Mouse (Mus musculus) cortical plate, adult 2 months (tissue): ENCODE measurements at regions not wholly inside any gene's neighbourhood (a gene's known extent, or its start where the extent isn't known, plus 50 kb on each side); places are given as distances from the start of the nearest gene placed in this dataset.
A peak's percentile ranks its signal among the peaks of the same experiment; 100 is the strongest.

ENCODE experiments used
- H3K27ac ChIP-seq: fragments of 200-500 bp; 2 replicates; pipeline ENCODE4 v1.5.1; 2012; ENCODE audit warnings: low read length, control low read depth, inconsistent platforms; ENCODE audit not compliant: insufficient read depth
- H3K4me1 ChIP-seq: fragments of 200-500 bp; 2 replicates; pipeline ENCODE4 v1.6.1; 2011; ENCODE audit warnings: low read length; ENCODE audit not compliant: control insufficient read depth, insufficient read depth
- H3K4me3 ChIP-seq: fragments of 200-500 bp; 2 replicates; pipeline ENCODE4 v1.5.1; 2011; ENCODE audit warnings: mild to moderate bottlenecking, low read length, control low read depth; ENCODE audit not compliant: insufficient read depth
- CTCF ChIP-seq: fragments of 200-500 bp; IDR thresholded peaks from 2 replicates; pipeline ENCODE4 v1.5.1; 2011; ENCODE audit warnings: mild to moderate bottlenecking, control low read depth, low read length; ENCODE audit not compliant: insufficient read depth; ENCODE audit errors: extremely low read depth
- POLR2A ChIP-seq: fragments of 200-500 bp; IDR thresholded peaks from 2 replicates; pipeline ENCODE4 v1.6.1; 2011; ENCODE audit warnings: mild to moderate bottlenecking, low read length, control low read depth; ENCODE audit not compliant: insufficient read depth; ENCODE audit errors: extremely low read depth

DNA sequence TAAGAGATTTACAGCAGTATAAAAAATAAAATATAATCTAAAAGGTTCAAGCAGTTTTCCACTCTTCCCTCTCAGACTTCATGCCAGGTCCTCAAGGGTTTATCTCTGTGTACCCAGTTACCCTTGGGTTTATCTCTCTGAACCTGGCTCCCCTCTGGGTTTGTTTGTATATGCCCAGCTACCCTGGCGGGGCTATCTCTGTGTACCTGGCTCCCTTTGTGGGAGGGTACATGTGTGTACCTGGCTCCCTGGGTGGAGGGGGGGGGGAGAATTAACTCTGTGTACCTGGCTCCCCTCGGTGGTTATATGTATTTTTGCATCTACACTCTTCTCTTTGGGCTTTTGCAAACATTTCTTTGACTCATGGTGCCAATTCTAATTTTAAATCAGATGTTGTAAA is 178.4 kb downstream of the Tmem182 start:
- TF ChIP-seq POLR2A (no peak), CTCF (no peak)
- H3K4me1 ChIP-seq: no peaks in the 10 kb centered on the region
- H3K27ac ChIP-seq: no peak overlapping the region
- H3K4me3 ChIP-seq: no peak overlapping the region

DNA sequence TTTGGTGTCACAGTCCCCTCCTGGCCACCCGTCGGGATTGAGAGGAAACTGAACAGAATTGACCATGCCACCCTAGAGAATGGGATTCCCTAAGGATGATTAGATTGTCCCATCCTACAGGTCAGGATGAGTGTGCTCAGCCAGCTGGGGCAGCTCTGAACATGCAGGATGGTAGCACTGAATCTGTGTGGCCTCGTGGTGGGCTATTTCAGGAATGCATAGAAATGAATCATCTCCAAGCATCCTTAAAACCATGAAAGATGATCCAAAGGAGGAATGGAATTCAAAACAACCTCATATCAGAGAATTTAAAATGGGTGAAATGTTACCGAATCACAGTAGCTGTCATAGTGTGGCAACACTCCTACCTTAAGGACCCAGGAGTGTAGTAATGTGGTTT is 187.9 kb downstream of the Tmem182 start:
- Histone ChIP-seq H3K27ac (no peak overlapping the region), H3K4me1 (no peaks in the 10 kb centered on the region), H3K4me3 (no peak overlapping the region)
- no peak for TF ChIP-seq CTCF
- no peak for TF ChIP-seq POLR2A

DNA sequence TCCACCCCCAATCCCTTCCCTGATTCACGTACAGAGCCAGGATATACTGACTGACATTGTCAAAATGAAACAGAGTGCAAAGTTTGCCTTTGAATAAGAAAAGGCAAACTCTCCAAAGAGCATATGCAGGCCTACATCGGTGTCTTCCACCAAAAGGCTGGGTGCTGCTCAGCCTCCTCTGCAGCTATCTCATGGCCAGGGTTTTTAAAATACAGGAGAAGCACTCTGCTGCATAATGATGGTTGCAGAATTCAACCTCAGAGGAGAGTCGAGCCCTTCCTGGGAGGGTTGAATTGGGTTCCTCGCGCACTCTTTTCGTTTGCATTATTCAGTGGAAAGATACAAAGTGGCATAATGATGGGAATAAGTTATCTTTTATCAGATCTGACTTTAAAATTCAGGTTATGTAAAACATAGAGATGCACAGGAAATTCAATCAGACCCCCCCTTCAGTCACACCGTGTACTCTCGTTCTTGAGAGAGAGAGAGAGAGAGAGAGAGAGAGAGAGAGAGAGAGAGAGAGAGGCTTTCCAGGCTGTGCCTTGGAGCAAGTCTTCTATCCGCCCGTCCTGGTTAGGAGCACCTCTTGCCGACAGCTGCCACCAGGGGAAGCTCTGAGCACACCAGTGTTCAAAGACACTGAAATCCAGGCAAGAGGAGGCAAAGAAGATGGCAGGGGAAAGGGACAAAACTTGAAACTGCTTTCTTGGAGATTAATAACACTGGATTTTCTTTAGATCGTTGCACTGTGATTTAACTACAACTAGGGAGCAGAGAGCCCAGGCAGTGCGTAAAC is 196.0 kb downstream of the Tmem182 start:
- TF ChIP-seq CTCF: peak; percentile 78
- no peak for TF ChIP-seq POLR2A
- Histone ChIP-seq H3K4me3 (no peak overlapping the region), H3K4me1 (no peaks in the 10 kb centered on the region), H3K27ac (no peak overlapping the region)

GRCm38 (mm10) chr1:41002006-41002405 is 196.6 kb downstream of the Tmem182 start:
- H3K4me3 ChIP-seq: no peak overlapping the region
- no peaks in the 10 kb centered on the region for H3K4me1 ChIP-seq
- H3K27ac ChIP-seq: no peak overlapping the region
- TF ChIP-seq CTCF (no peak), POLR2A (no peak)

- peaks cover 2% of the 10 kb centered on the region; the same call in 1 of the 2 replicates for H3K4me1 ChIP-seq
- no peak for TF ChIP-seq CTCF
- TF ChIP-seq POLR2A: no peak
- no peak overlapping the region for H3K27ac ChIP-seq
- no peak overlapping the region for H3K4me3 ChIP-seq
These were observed 221.5 kb downstream of the Tmem182 start for GRCm38 (mm10) chr1:41026943-41027342.

- H3K4me3 ChIP-seq: no peak overlapping the region
- no peak for TF ChIP-seq CTCF
- TF ChIP-seq POLR2A: no peak
- H3K27ac ChIP-seq: no peak overlapping the region
- H3K4me1 ChIP-seq: peaks cover 2% of the 10 kb centered on the region; the same call in 1 of the 2 replicates
These were observed 222.2 kb downstream of the Tmem182 start for GRCm38 (mm10) chr1:41027540-41027978.

- TF ChIP-seq POLR2A (no peak), CTCF (no peak)
- H3K27ac ChIP-seq: no peak overlapping the region
- H3K4me3 ChIP-seq: no peak overlapping the region
- peaks cover 2% of the 10 kb centered on the region; the same call in 1 of the 2 replicates for H3K4me1 ChIP-seq
These were observed 222.6 kb downstream of the Tmem182 start for GRCm38 (mm10) chr1:41028021-41028420.

DNA sequence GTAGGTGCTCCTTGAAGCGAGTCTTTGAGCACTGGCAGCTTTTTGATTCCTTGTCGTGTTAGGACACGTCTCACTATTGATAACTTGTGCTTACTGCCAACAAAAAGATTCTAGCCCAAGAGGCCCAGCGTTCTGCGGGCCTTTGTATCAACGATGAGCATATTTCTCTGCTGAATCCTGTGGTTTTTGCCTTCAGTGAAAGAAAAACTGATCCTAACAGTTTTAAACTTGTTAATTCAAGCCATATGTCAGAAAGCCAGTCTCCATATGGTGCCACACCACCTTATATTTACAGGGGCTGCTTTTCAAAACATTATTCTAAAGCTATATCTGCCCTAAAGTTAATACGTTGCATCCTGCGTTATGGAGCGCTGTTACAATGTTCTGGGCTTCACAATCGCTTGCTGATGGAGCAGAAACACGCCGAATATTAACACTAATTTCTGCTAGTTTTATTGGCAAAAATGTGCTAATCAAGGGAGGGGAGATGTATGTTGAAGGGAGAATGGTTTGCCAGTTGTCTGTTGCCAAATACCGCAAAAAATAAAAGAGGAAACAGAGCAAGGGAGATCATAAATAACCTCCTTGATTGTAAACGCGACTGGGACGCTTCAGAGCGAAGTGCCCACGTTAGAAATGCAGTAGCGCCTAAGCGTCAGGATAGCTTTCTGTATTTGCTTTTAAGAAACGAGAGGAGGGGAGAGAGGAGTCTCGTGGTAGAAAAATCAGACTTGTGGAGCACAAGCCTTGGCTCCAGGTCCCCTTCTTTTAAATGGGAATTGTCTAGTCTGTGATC is 229.9 kb downstream of the Tmem182 start:
- TF ChIP-seq POLR2A (no peak), CTCF (no peak)
- no peak overlapping the region for H3K4me3 ChIP-seq
- H3K27ac ChIP-seq: no peak overlapping the region

GRCm38 (mm10) chr1:41036940-41037339 is 231.5 kb downstream of the Tmem182 start:
- Histone ChIP-seq H3K4me1 (no peaks in the 10 kb centered on the region; the same call in 1 of the 2 replicates), H3K27ac (no peak overlapping the region), H3K4me3 (peak overlapping the region; percentile 33)
- TF ChIP-seq CTCF (no peak), POLR2A (no peak)

More for the DNA sequence above, 229.9 kb downstream of the Tmem182 start:
- H3K4me1 ChIP-seq: no peaks in the 10 kb centered on the region; the same call in 1 of the 2 replicates

GRCm38 (mm10) chr1:41054426-41054955 is 249.1 kb downstream of the Tmem182 start:
- H3K27ac ChIP-seq: no peak overlapping the region
- no peak overlapping the region for H3K4me3 ChIP-seq
- TF ChIP-seq CTCF: no peak
- no peaks in the 10 kb centered on the region for H3K4me1 ChIP-seq
